Mouse (Mus musculus) hematopoietic stem cell, adult 5-6 weeks (primary cell): ENCODE measurements around the gene Olfr701. TPM values are rescaled to one million over a fixed set of nuclear protein-coding genes. Genes with fewer than 3 reads are reported as not detected.

Experiments used
- ATAC-seq, 2 experiments: fragments of 125-278 bp in 1 of 2; replicated peaks in 1 of 2; 2 replicates each; pipeline ENCODE4 v1.8.0; 2016 to 2017; ENCODE audit warnings: inconsistent platforms in 2 of 2, mild to moderate bottlenecking in 2 of 2, moderate number of reproducible peaks in 2 of 2, low read depth in 1 of 2, moderate TSS enrichment in 1 of 2; ENCODE audit not compliant: low FRiP score in 2 of 2, poor library complexity in 2 of 2, severe bottlenecking in 2 of 2, insufficient read depth in 1 of 2, low TSS enrichment in 1 of 2
- total RNA-seq: library from RNA; stranded (forward); fragments of 172-1452, 232-1000 nt; gene quantifications from 2 replicates; pipeline ENCODE4 v1.2.3, GENCODE M21; 2017

Olfr701 gene
- total RNA-seq = not detected in 2 replicates

- no peak for ATAC-seq
These were observed at the start of gene Olfr701 for GRCm38 (mm10) chr7:106813829-106814228. Olfr701 (plus strand) TSS chr7:106814129.

- ATAC-seq = no peak; a peak in 1 of 4 replicates
These were observed 25.6 kb upstream of the Olfr701 start for GRCm38 (mm10) chr7:106788330-106788729.

- ATAC-seq = no peak
These were observed 20.8 kb upstream of the Olfr701 start, which contains the start of gene Olfr699 for GRCm38 (mm10) chr7:106793098-106793497. Olfr699 (minus strand) TSS chr7:106793198.

GRCm38 (mm10) chr7:106808734-106809133 is 5.2 kb upstream of the Olfr701 start, which contains the start of gene Olfr700:
Olfr700 (minus strand) TSS chr7:106808834.
- ATAC-seq = no peak

- ATAC-seq = peak; percentile 76 to 87
These were observed 1.8 kb downstream of the Olfr701 start for GRCm38 (mm10) chr7:106815775-106816174.

- 0 out of 4 replicates have a peak, but pooled peaks of 1 of the 2 experiments have one; percentile 39 for ATAC-seq
These were observed 4.5 kb downstream of the Olfr701 start for GRCm38 (mm10) chr7:106818414-106818813.

GRCm38 (mm10) chr7:106833793-106834192 is 19.9 kb downstream of the Olfr701 start, which contains the start of gene Olfr702:
Olfr702 (minus strand) TSS chr7:106833893.
- ATAC-seq = no peak

GRCm38 (mm10) chr7:106843060-106843459 is 29.1 kb downstream of the Olfr701 start, which contains the start of gene Olfr703:
Olfr703 (plus strand) TSS chr7:106843360.
- ATAC-seq = no peak

GRCm38 (mm10) chr7:106862885-106863284 is 49.0 kb downstream of the Olfr701 start, which contains the start of gene Olfr704:
Olfr704 (plus strand) TSS chr7:106863185.
- no peak for ATAC-seq

Other genes with a start within 250 kb of the Olfr701 start
- not detected in 2 replicates for gene Olfr693, start 133.5 kb upstream of the Olfr701 start, total RNA-seq
- gene Olfr694, start 122.3 kb upstream of the Olfr701 start, total RNA-seq = not detected in 2 replicates
- not detected in 2 replicates for gene Olfr695, start 97.7 kb upstream of the Olfr701 start, total RNA-seq
- gene Olfr697, start 71.7 kb upstream of the Olfr701 start, total RNA-seq = not detected in 2 replicates
- gene Olfr698, start 58.7 kb upstream of the Olfr701 start, total RNA-seq = not detected in 2 replicates
- gene Olfr699, start 20.9 kb upstream of the Olfr701 start, total RNA-seq = not detected in 2 replicates
- not detected in 2 replicates for gene Olfr700, start 5.3 kb upstream of the Olfr701 start, total RNA-seq
- not detected in 2 replicates for gene Olfr702, start 19.8 kb downstream of the Olfr701 start, total RNA-seq
- gene Olfr703, start 29.2 kb downstream of the Olfr701 start, total RNA-seq = not detected in 2 replicates
- gene Olfr704, start 49.1 kb downstream of the Olfr701 start, total RNA-seq = not detected in 2 replicates
- gene Olfr705, start 62.8 kb downstream of the Olfr701 start, total RNA-seq = not detected in 2 replicates
- not detected in 2 replicates for gene Olfr706, start 74.0 kb downstream of the Olfr701 start, total RNA-seq
- not detected in 2 replicates for gene Olfr707, start 87.1 kb downstream of the Olfr701 start, total RNA-seq
- gene Olfr1532-ps1, start 93.9 kb downstream of the Olfr701 start, total RNA-seq = not detected in 2 replicates
- not detected in 2 replicates for gene Olfr709-ps1, start 118.1 kb downstream of the Olfr701 start, total RNA-seq
- gene Olfr710, start 134.2 kb downstream of the Olfr701 start, total RNA-seq = not detected in 2 replicates
- not detected in 2 replicates for gene Olfr6, start 149.8 kb downstream of the Olfr701 start, total RNA-seq
- gene Olfr711, start 161.3 kb downstream of the Olfr701 start, total RNA-seq = not detected in 2 replicates
- not detected in 2 replicates for gene Olfr2, start 191.9 kb downstream of the Olfr701 start, total RNA-seq
- not detected in 2 replicates for gene Olfr713, start 217.0 kb downstream of the Olfr701 start, total RNA-seq